39 mouse cellular contexts compared by ENCODE assay signal in genomic region chr9:38728218-38728617, GRCm38 (mm10). TPM values are rescaled to one million over a fixed set of nuclear protein-coding genes. Genes with fewer than 3 reads are reported as not detected.
DNase-seq lines count a peak whose midpoint lies in the region; ATAC-seq lines count a peak whose summit lies in the region.
"Had no signal": no experiment of that assay in that cellular context is flagged by ENCODE, and none has a peak within 500 bp of the region (broad histone marks: within the 10 kb centered on the region; RNA-seq: fewer than 3 reads in every experiment).

No protein-coding gene starts in this region.

- intact Hi-C loops in left cerebral cortex, postnatal 36 days (cut with DNase I): no loop called here

- peak; percentile 16 for DNase-seq in A20 (ENCODE audit: low read depth, low spot score)
- DNase-seq in c-Kit-positive CD71-positive TER-119-positive erythroid progenitor cells, embryonic 14.5 days (ENCODE audit: low spot score): no peak
- no peak for DNase-seq in ovary, adult 18-20 months (ENCODE audit: low spot score)
- DNase-seq in thymus, postnatal 10 days (ENCODE audit: low spot score in 2 of 2): no peak
- no peak for DNase-seq in left cerebral cortex, postnatal 36 days (ENCODE audit: low spot score in 2 of 2)
- DNase-seq: adrenal gland, adult 2 months; adrenal gland, postnatal 36 days; cerebellum, adult 11-12 months; cerebellum, adult 9-11 months; forebrain, postnatal 0 days; gastrocnemius, postnatal 25 days; heart, adult 2 months; kidney, adult 18-20 months; kidney, postnatal 25 days; liver; lung, postnatal 36 days; midbrain, embryonic 14.5 days; thymus, postnatal 14 days had no signal

- ATAC-seq in CD4-positive, CD25-positive, alpha-beta regulatory T cell, adult 4 months: peak; percentile 56
- ATAC-seq in common myeloid progenitor, adult 5-6 weeks (replicated peaks; ENCODE audit: low read depth, poor library complexity, severe bottlenecking): peak; percentile 93
- ATAC-seq in megakaryocyte, adult 5-6 weeks (ENCODE audit: poor library complexity, severe bottlenecking): peak; percentile 97
- ATAC-seq: forebrain, postnatal 0 days had no signal

RNA-seq across cellular contexts. Expression of gene Vwa5a, which starts 10.2 kb away (rescaled TPM):
- polyA plus RNA-seq in CD4-positive, CD25-positive, alpha-beta regulatory T cell, adult 4 months (2017; shearing (Covaris generic)): 10 to 100 TPM; 26.5 to 31.3 TPM
- 34.5 and 37.0 TPM in 2 replicates for total RNA-seq in common myeloid progenitor, adult 5-6 weeks (2017)
- 65.7 and 75.8 TPM in 2 replicates for total RNA-seq in megakaryocyte, adult 5-6 weeks (2015)
- total RNA-seq in megakaryocyte, adult 5-6 weeks (2017): 110 and 111 TPM in 2 replicates
- 1 to 10 TPM; 7.9 to 8.0 TPM for total RNA-seq in left cerebral cortex, postnatal 36 days (2021)

RNA-seq across cellular contexts. Expression of gene Olfr920, which starts 23.9 kb away (rescaled TPM):
- under 1 TPM; 0.09 to 0.23 TPM for polyA plus RNA-seq in CD4-positive, CD25-positive, alpha-beta regulatory T cell, adult 4 months (2017; shearing (Covaris generic))
- total RNA-seq in common myeloid progenitor, adult 5-6 weeks (2017): 0.05 and 0.78 TPM in 2 replicates
- total RNA-seq in megakaryocyte, adult 5-6 weeks (2015): 0.50 and 0.76 TPM in 2 replicates
- 0.12 and 0.48 TPM in 2 replicates for total RNA-seq in megakaryocyte, adult 5-6 weeks (2017)
- under 1 TPM in 1 of 2 experiments, not detected in 1; 0.11 TPM for total RNA-seq in left cerebral cortex, postnatal 36 days (2021)
- polyA plus RNA-seq: embryonic facial prominence, embryonic 13.5 days; forebrain, embryonic 10.5 days; forebrain, postnatal 0 days; hindbrain, embryonic 14.5 days; kidney, embryonic 15.5 days; limb, embryonic 11.5 days; liver, embryonic 15.5 days; lung, embryonic 16.5 days; midbrain, embryonic 14.5 days; myocyte; neural tube, embryonic 12.5 days had no signal

RNA-seq across cellular contexts. Expression of gene Olfr919, which starts 24.7 kb away (rescaled TPM):
- polyA plus RNA-seq in CD4-positive, CD25-positive, alpha-beta regulatory T cell, adult 4 months (2017; shearing (Covaris generic)): not detected
- not detected in 2 replicates for total RNA-seq in common myeloid progenitor, adult 5-6 weeks (2017)
- total RNA-seq in megakaryocyte, adult 5-6 weeks (2015): not detected in 2 replicates
- not detected in 2 replicates for total RNA-seq in megakaryocyte, adult 5-6 weeks (2017)
- not detected for total RNA-seq in left cerebral cortex, postnatal 36 days (2021)
- total RNA-seq: adrenal gland, adult 2 months; adrenal gland, postnatal 36 days; forebrain, postnatal 0 days; gastrocnemius, postnatal 25 days; heart, adult 2 months; hematopoietic stem cell, adult 5-6 weeks; layer of hippocampus, adult 2 months; layer of hippocampus, postnatal 14 days; left cerebral cortex, adult 8-10 months had no signal
- polyA plus RNA-seq: adrenal gland, adult 2 months; embryonic facial prominence, embryonic 13.5 days; forebrain, embryonic 10.5 days; forebrain, postnatal 0 days; heart, adult 2 months; heart, embryonic 12.5 days; heart, postnatal 0 days; hindbrain, embryonic 14.5 days; intestine, embryonic 14.5 days; kidney, embryonic 15.5 days; limb, embryonic 11.5 days; liver, embryonic 15.5 days; lung, embryonic 16.5 days; midbrain, embryonic 14.5 days; myocyte; neural tube, embryonic 12.5 days; stomach, embryonic 15.5 days; urinary bladder, adult 2 months had no signal

RNA-seq across cellular contexts. Expression of gene Olfr921, which starts 44.6 kb away (rescaled TPM):
- not detected for polyA plus RNA-seq in CD4-positive, CD25-positive, alpha-beta regulatory T cell, adult 4 months (2017; shearing (Covaris generic))
- total RNA-seq in common myeloid progenitor, adult 5-6 weeks (2017): not detected in 2 replicates
- total RNA-seq in megakaryocyte, adult 5-6 weeks (2015): not detected in 2 replicates
- total RNA-seq in megakaryocyte, adult 5-6 weeks (2017): 0.07 TPM in 1 of 2 replicates, not detected in the other
- not detected for total RNA-seq in left cerebral cortex, postnatal 36 days (2021)
- total RNA-seq: adrenal gland, adult 2 months; adrenal gland, postnatal 36 days; forebrain, postnatal 0 days; gastrocnemius, postnatal 25 days; heart, adult 2 months; hematopoietic stem cell, adult 5-6 weeks; layer of hippocampus, adult 2 months; layer of hippocampus, postnatal 14 days; left cerebral cortex, adult 8-10 months had no signal
- polyA plus RNA-seq: adrenal gland, adult 2 months; embryonic facial prominence, embryonic 13.5 days; forebrain, embryonic 10.5 days; forebrain, postnatal 0 days; heart, adult 2 months; heart, embryonic 12.5 days; heart, postnatal 0 days; hindbrain, embryonic 14.5 days; intestine, embryonic 14.5 days; kidney, embryonic 15.5 days; limb, embryonic 11.5 days; liver, embryonic 15.5 days; lung, embryonic 16.5 days; midbrain, embryonic 14.5 days; myocyte; neural tube, embryonic 12.5 days; stomach, embryonic 15.5 days had no signal

RNA-seq across cellular contexts. Expression of gene Olfr918, which starts 53.8 kb away (rescaled TPM):
- under 1 TPM in 1 of 2 experiments, not detected in 1; 0.08 TPM for polyA plus RNA-seq in CD4-positive, CD25-positive, alpha-beta regulatory T cell, adult 4 months (2017; shearing (Covaris generic))
- not detected in 2 replicates for total RNA-seq in common myeloid progenitor, adult 5-6 weeks (2017)
- total RNA-seq in megakaryocyte, adult 5-6 weeks (2015): not detected in 2 replicates
- not detected in 2 replicates for total RNA-seq in megakaryocyte, adult 5-6 weeks (2017)
- total RNA-seq in left cerebral cortex, postnatal 36 days (2021): not detected
- total RNA-seq: adrenal gland, adult 2 months; adrenal gland, postnatal 36 days; forebrain, postnatal 0 days; gastrocnemius, postnatal 25 days; heart, adult 2 months; hematopoietic stem cell, adult 5-6 weeks; layer of hippocampus, adult 2 months; layer of hippocampus, postnatal 14 days; left cerebral cortex, adult 8-10 months had no signal
- polyA plus RNA-seq: adrenal gland, adult 2 months; embryonic facial prominence, embryonic 13.5 days; forebrain, embryonic 10.5 days; forebrain, postnatal 0 days; heart, adult 2 months; heart, embryonic 12.5 days; heart, postnatal 0 days; hindbrain, embryonic 14.5 days; intestine, embryonic 14.5 days; kidney, embryonic 15.5 days; limb, embryonic 11.5 days; liver, embryonic 15.5 days; lung, embryonic 16.5 days; midbrain, embryonic 14.5 days; myocyte; neural tube, embryonic 12.5 days; stomach, embryonic 15.5 days; urinary bladder, adult 2 months had no signal
